14 mouse cellular contexts compared by ENCODE assay signal in the genomic region with DNA sequence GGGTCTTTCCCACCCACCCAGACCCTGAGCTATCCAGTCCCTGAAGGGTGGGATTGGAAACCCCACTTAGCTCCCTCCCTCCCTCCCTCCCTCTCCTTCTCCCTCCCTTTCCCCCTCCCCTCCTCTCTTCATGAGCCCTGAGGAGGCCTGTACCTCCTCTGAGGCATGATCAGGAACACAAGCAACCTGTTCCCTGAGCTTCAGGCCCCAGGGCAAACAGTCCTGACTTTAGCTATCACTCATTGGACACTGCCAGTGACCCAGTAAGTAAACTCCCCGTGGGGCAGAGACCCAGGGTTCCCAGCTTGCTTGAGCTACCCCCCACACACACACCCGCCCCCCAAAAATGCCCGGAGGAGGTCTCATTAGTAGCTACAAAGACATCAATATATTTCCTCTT. TPM values are rescaled to one million over a fixed set of nuclear protein-coding genes. Genes with fewer than 3 reads are reported as not detected.
DNase-seq lines count a peak whose midpoint lies in the region; ATAC-seq and TF ChIP-seq lines count a peak whose summit lies in the region.
"Had no signal": no experiment of that assay in that cellular context is flagged by ENCODE, and none has a peak within 500 bp of the region (broad histone marks: within the 10 kb centered on the region; RNA-seq: fewer than 3 reads in every experiment).

No protein-coding gene starts in this region.

- no peak for DNase-seq in hindbrain, embryonic 10.5 days (ENCODE audit: low spot score)
- DNase-seq in hindbrain, postnatal 0 days (ENCODE audit: low spot score): no peak
- no peak for DNase-seq in lung, postnatal 25 days (ENCODE audit: low spot score)
- DNase-seq in liver, embryonic 13.5 days: no peak
- DNase-seq in frontal cortex, postnatal 36 days (ENCODE audit: low spot score in 2 of 2): no peak
- DNase-seq: cerebellum, adult 11 months; cerebellum, postnatal 36 days; gastrocnemius, postnatal 36 days; kidney, adult 8-10 months; right cerebral cortex, postnatal 25 days had no signal

- 72% methylated on average over 3 of the region's 3 CpGs for WGBS in hindbrain, embryonic 10.5 days
- WGBS in hindbrain, postnatal 0 days: 51% methylated on average over 3 of the region's 3 CpGs
- WGBS in lung, embryonic 15.5 days: 48% methylated on average over 3 of the region's 3 CpGs
- 56% methylated on average over 3 of the region's 3 CpGs for WGBS in hindbrain, embryonic 13.5 days
- WGBS in liver, embryonic 13.5 days (ENCODE audit: insufficient replicate concordance): 50% methylated on average over 3 of the region's 3 CpGs

- H3K27me3 ChIP-seq in hindbrain, embryonic 10.5 days (ENCODE audit: insufficient read depth, poor library complexity, severe bottlenecking): peaks cover 70% of the 10 kb centered on the region
- no peaks in the 10 kb centered on the region for H3K27me3 ChIP-seq in hindbrain, postnatal 0 days (ENCODE audit: insufficient read depth, low read length)
- peaks cover 12% of the 10 kb centered on the region for H3K27me3 ChIP-seq in lung, embryonic 15.5 days
- H3K27me3 ChIP-seq in hindbrain, embryonic 13.5 days: peaks cover 45% of the 10 kb centered on the region
- H3K27me3 ChIP-seq in liver, embryonic 13.5 days: peaks cover 16% of the 10 kb centered on the region

- ATAC-seq in hindbrain, postnatal 0 days: no peak
- no peak for ATAC-seq in lung, embryonic 15.5 days (ENCODE audit: borderline replicate concordance, extremely low read depth, low FRiP score, low TSS enrichment)
- ATAC-seq in hindbrain, embryonic 13.5 days (ENCODE audit: low FRiP score): peak; percentile 40; the same call in 1 of the 2 replicates
- no peak for ATAC-seq in liver, embryonic 13.5 days (ENCODE audit: low read depth)

- no peak overlapping the region for H3K4me3 ChIP-seq in hindbrain, embryonic 10.5 days
- H3K4me3 ChIP-seq in hindbrain, postnatal 0 days (ENCODE audit: low read length): no peak overlapping the region
- no peak overlapping the region for H3K4me3 ChIP-seq in lung, embryonic 15.5 days
- no peak overlapping the region for H3K4me3 ChIP-seq in hindbrain, embryonic 13.5 days
- H3K4me3 ChIP-seq in liver, embryonic 13.5 days (replicated peaks): no peak overlapping the region
- H3K4me3 ChIP-seq: limb, embryonic 13.5 days had no signal

- TF ChIP-seq CTCF in hindbrain, postnatal 0 days (IDR thresholded peaks at IDR 0.05; ENCODE audit: low read depth): no peak

- H3K27ac ChIP-seq in hindbrain, embryonic 10.5 days: peak overlapping the region; percentile 8; the same call in 1 of the 2 replicates
- H3K27ac ChIP-seq in hindbrain, postnatal 0 days: no peak overlapping the region
- H3K27ac ChIP-seq in lung, embryonic 15.5 days: no peak overlapping the region
- H3K27ac ChIP-seq in hindbrain, embryonic 13.5 days: peak overlapping the region; percentile 85
- H3K27ac ChIP-seq in liver, embryonic 13.5 days: peak overlapping the region; percentile 34; the same call in 1 of the 2 replicates
- H3K27ac ChIP-seq: limb, embryonic 13.5 days had no signal

- H3K4me2 ChIP-seq in hindbrain, postnatal 0 days (ENCODE audit: low read depth, low read length): no peak overlapping the region
- 0 out of 2 replicates have a peak overlapping the region, but pooled peaks have one; percentile 27 for H3K4me2 ChIP-seq in lung, embryonic 15.5 days
- H3K4me2 ChIP-seq in hindbrain, embryonic 13.5 days: no peak overlapping the region
- H3K4me2 ChIP-seq in liver, embryonic 13.5 days: no peak overlapping the region

- no peaks in the 10 kb centered on the region for H3K36me3 ChIP-seq in hindbrain, embryonic 10.5 days
- H3K36me3 ChIP-seq in hindbrain, postnatal 0 days (ENCODE audit: insufficient read depth, low read length): no peaks in the 10 kb centered on the region
- H3K36me3 ChIP-seq in lung, embryonic 15.5 days: no peaks in the 10 kb centered on the region
- no peaks in the 10 kb centered on the region for H3K36me3 ChIP-seq in hindbrain, embryonic 13.5 days
- H3K36me3 ChIP-seq in liver, embryonic 13.5 days: no peaks in the 10 kb centered on the region
- H3K36me3 ChIP-seq: G1E; limb, embryonic 13.5 days had no signal

- no peaks in the 10 kb centered on the region for H3K9me3 ChIP-seq in hindbrain, embryonic 10.5 days
- H3K9me3 ChIP-seq in hindbrain, postnatal 0 days (ENCODE audit: low read length): no peaks in the 10 kb centered on the region
- H3K9me3 ChIP-seq in lung, embryonic 15.5 days: no peaks in the 10 kb centered on the region
- no peaks in the 10 kb centered on the region for H3K9me3 ChIP-seq in hindbrain, embryonic 13.5 days
- H3K9me3 ChIP-seq in liver, embryonic 13.5 days (replicated peaks): no peaks in the 10 kb centered on the region
- H3K9me3 ChIP-seq: G1E; limb, embryonic 13.5 days had no signal

- no peak overlapping the region for H3K9ac ChIP-seq in hindbrain, postnatal 0 days (replicated peaks; ENCODE audit: low read length)
- no peak overlapping the region for H3K9ac ChIP-seq in lung, embryonic 15.5 days
- H3K9ac ChIP-seq in hindbrain, embryonic 13.5 days: no peak overlapping the region
- H3K9ac ChIP-seq in liver, embryonic 13.5 days: no peak overlapping the region
- H3K9ac ChIP-seq: limb, embryonic 13.5 days had no signal

- H3K4me1 ChIP-seq in hindbrain, embryonic 10.5 days (replicated peaks): peaks cover 61% of the 10 kb centered on the region
- peaks cover 11% of the 10 kb centered on the region; the same call in 1 of the 2 replicates for H3K4me1 ChIP-seq in hindbrain, postnatal 0 days (ENCODE audit: insufficient read depth, low read length)
- H3K4me1 ChIP-seq in lung, embryonic 15.5 days: peaks cover 22% of the 10 kb centered on the region
- peaks cover 29% of the 10 kb centered on the region for H3K4me1 ChIP-seq in hindbrain, embryonic 13.5 days (replicated peaks)
- H3K4me1 ChIP-seq in liver, embryonic 13.5 days (replicated peaks): peaks cover 19% of the 10 kb centered on the region

RNA-seq across cellular contexts. Expression of a gene that starts 29.9 kb away (rescaled TPM):
- 28.1 and 39.3 TPM in 2 replicates for polyA plus RNA-seq in hindbrain, embryonic 10.5 days (2016; fragmentation: Nextera tagmentation; extraction: Ambion mirVana)
- total RNA-seq in hindbrain, postnatal 0 days (2014; rRNA removed): 24.6 and 25.0 TPM in 2 replicates
- polyA plus RNA-seq in hindbrain, postnatal 0 days (2015; fragmentation: Nextera tagmentation; extraction: Ambion mirVana): 18.3 and 22.3 TPM in 2 replicates
- polyA plus RNA-seq in lung, embryonic 15.5 days (2015; fragmentation: Nextera tagmentation; extraction: Ambion mirVana): 26.0 and 29.4 TPM in 2 replicates
- polyA plus RNA-seq in hindbrain, embryonic 13.5 days (2015; fragmentation: Nextera tagmentation; extraction: Ambion mirVana): 29.8 and 30.5 TPM in 2 replicates
- polyA plus RNA-seq in liver, embryonic 13.5 days (2015; fragmentation: Nextera tagmentation; extraction: Ambion mirVana): 12.6 and 17.7 TPM in 2 replicates

Comparison
In these comparisons a context has a peak if more than half of its experiments do, and no peak if none do; other contexts are left out.
1. H3K27ac ChIP-seq: peak in hindbrain, embryonic 10.5 days (single experiment), hindbrain, embryonic 13.5 days (single experiment) and liver, embryonic 13.5 days (single experiment); none in hindbrain, postnatal 0 days (single experiment) and lung, embryonic 15.5 days (single experiment).